Mouse (Mus musculus) embryonic fibroblast, embryonic 13.5 days (primary cell): Measurements from ENCODE around the gene Col25a1.

Experiments used
- CTCF ChIP-seq: IDR thresholded peaks from 2 replicates; pipeline ENCODE4 v1.5.1; 2011; ENCODE audit warnings: mild to moderate bottlenecking, control low read depth, low read length, moderate library complexity, borderline replicate concordance; ENCODE audit not compliant: insufficient read depth
- POLR2A ChIP-seq: IDR thresholded peaks from 2 replicates; pipeline ENCODE4 v1.6.1; 2011; ENCODE audit warnings: low read depth, mild to moderate bottlenecking, control low read depth, low read length, moderate library complexity

DNA sequence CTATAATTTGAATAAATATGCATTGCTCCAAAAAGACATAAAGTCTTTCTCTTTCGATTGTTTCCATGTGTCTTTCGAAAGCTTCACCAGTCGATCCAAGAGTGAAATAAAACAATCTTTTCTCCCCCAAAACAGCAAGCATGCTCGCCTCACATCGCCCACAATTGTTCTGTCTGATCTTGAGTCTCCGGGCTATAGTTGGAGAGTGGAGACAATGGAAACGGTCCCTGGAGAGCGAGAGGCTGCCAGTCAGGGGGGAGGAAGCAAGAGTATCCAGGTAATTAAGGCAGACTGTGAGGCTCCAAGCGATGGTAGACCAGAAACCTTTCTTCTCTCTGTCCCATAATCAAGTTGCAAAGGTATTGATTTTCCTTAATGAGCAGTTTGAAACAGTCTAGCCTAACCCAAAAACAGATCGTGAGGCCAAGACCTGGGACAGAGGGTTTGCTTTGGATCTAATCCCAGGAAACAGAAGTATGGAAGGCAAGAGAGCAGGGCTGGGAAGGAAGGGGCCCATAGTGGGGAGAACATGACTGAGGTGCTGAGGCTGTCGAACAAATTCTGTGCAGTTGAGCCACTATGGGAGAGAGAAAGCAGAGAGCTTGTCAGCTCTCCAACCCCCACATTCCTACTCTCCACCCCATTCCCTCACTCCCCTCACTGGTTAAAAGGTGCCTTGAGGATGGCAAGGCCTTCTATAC, 515.0 kb downstream of the Col25a1 start:
- no peak for TF ChIP-seq CTCF
- no peak for TF ChIP-seq POLR2A
